Mouse (Mus musculus): ENCODE data around the gene Arpin. TPM values are rescaled to one million over a fixed set of nuclear protein-coding genes. Genes with fewer than 3 reads are reported as not detected.
A peak's percentile ranks its signal among the peaks of the same experiment; 100 is the strongest.

Arpin gene
- 0.74 and 1.5 TPM in 2 replicates for polyA plus RNA-seq (2012; ENCODE audit: insufficient read depth, low replicate concordance)

- Histone ChIP-seq H3K27me3 (replicated peaks) (peaks cover 62% of the 10 kb centered on the region), H3K36me3 (replicated peaks; ENCODE audit: low read length) (no peaks in the 10 kb centered on the region), H3K9me3 (peaks cover 16% of the 10 kb centered on the region), H3K4me1 (peaks cover 18% of the 10 kb centered on the region), H3K4me3 (replicated peaks) (peak within 1 kb of the TSS; percentile 88)
- no peak for TF ChIP-seq FLI1 (IDR thresholded peaks at IDR 0.05; ENCODE audit: low read length)
- no peak for TF ChIP-seq GATA1 (IDR thresholded peaks at IDR 0.05; ENCODE audit: borderline replicate concordance, low read length)
Observed at GRCm38 (mm10) chr7:79934862-79935510, at the start of gene Arpin. Arpin (minus strand) TSS chr7:79935359.

GRCm38 (mm10) chr7:79975316-79975715 lies 40.2 kb upstream of the Arpin start:
- TF ChIP-seq FLI1 (IDR thresholded peaks at IDR 0.05; ENCODE audit: low read length) (no peak), GATA1 (IDR thresholded peaks at IDR 0.05; ENCODE audit: borderline replicate concordance, low read length) (no peak)
- H3K9me3 ChIP-seq: peaks cover 12% of the 10 kb centered on the region

GRCm38 (mm10) chr7:79972195-79972594 lies 37.0 kb upstream of the Arpin start:
- H3K4me3 ChIP-seq (replicated peaks): no peak overlapping the region
- no peaks in the 10 kb centered on the region for H3K36me3 ChIP-seq (replicated peaks; ENCODE audit: low read length)
- H3K27me3 ChIP-seq (replicated peaks): peaks cover 30% of the 10 kb centered on the region
- peaks cover 7% of the 10 kb centered on the region for H3K9me3 ChIP-seq
- H3K4me1 ChIP-seq: no peaks in the 10 kb centered on the region
- no peak for TF ChIP-seq FLI1 (IDR thresholded peaks at IDR 0.05; ENCODE audit: low read length)
- no peak for TF ChIP-seq GATA1 (IDR thresholded peaks at IDR 0.05; ENCODE audit: borderline replicate concordance, low read length)

More at GRCm38 (mm10) chr7:79975316-79975715, 40.2 kb upstream of the Arpin start:
- Histone ChIP-seq H3K4me1 (no peaks in the 10 kb centered on the region), H3K36me3 (replicated peaks; ENCODE audit: low read length) (no peaks in the 10 kb centered on the region), H3K4me3 (replicated peaks) (no peak overlapping the region), H3K27me3 (replicated peaks) (peaks cover 24% of the 10 kb centered on the region)

- no peak for TF ChIP-seq FLI1 (IDR thresholded peaks at IDR 0.05; ENCODE audit: low read length)
- no peak for TF ChIP-seq GATA1 (IDR thresholded peaks at IDR 0.05; ENCODE audit: borderline replicate concordance, low read length)
- no peaks in the 10 kb centered on the region for H3K4me1 ChIP-seq
- H3K9me3 ChIP-seq: peaks cover 7% of the 10 kb centered on the region
- H3K27me3 ChIP-seq (replicated peaks): peaks cover 36% of the 10 kb centered on the region
- no peak overlapping the region for H3K4me3 ChIP-seq (replicated peaks)
- H3K36me3 ChIP-seq (replicated peaks; ENCODE audit: low read length): no peaks in the 10 kb centered on the region
Observed at GRCm38 (mm10) chr7:79970336-79970735, 35.2 kb upstream of the Arpin start.

GRCm38 (mm10) chr7:79968326-79968725 lies 33.2 kb upstream of the Arpin start:
- H3K4me3 ChIP-seq (replicated peaks): no peak overlapping the region
- peaks cover 7% of the 10 kb centered on the region for H3K9me3 ChIP-seq
- TF ChIP-seq GATA1 (IDR thresholded peaks at IDR 0.05; ENCODE audit: borderline replicate concordance, low read length) (no peak), FLI1 (IDR thresholded peaks at IDR 0.05; ENCODE audit: low read length) (no peak)
- peaks cover 44% of the 10 kb centered on the region for H3K27me3 ChIP-seq (replicated peaks)
- H3K36me3 ChIP-seq (replicated peaks; ENCODE audit: low read length): no peaks in the 10 kb centered on the region
- no peaks in the 10 kb centered on the region for H3K4me1 ChIP-seq

- no peak overlapping the region for H3K4me3 ChIP-seq (replicated peaks)
- H3K36me3 ChIP-seq (replicated peaks; ENCODE audit: low read length): no peaks in the 10 kb centered on the region
- H3K9me3 ChIP-seq: peaks cover 10% of the 10 kb centered on the region
- H3K27me3 ChIP-seq (replicated peaks): peaks cover 33% of the 10 kb centered on the region
- H3K4me1 ChIP-seq: no peaks in the 10 kb centered on the region
- TF ChIP-seq FLI1 (IDR thresholded peaks at IDR 0.05; ENCODE audit: low read length): no peak
- TF ChIP-seq GATA1 (IDR thresholded peaks at IDR 0.05; ENCODE audit: borderline replicate concordance, low read length): no peak
Observed at GRCm38 (mm10) chr7:79961600-79961999, 26.4 kb upstream of the Arpin start.

GRCm38 (mm10) chr7:79956131-79956530 lies 21.0 kb upstream of the Arpin start:
- H3K27me3 ChIP-seq (replicated peaks): peaks cover 15% of the 10 kb centered on the region
- no peaks in the 10 kb centered on the region for H3K36me3 ChIP-seq (replicated peaks; ENCODE audit: low read length)
- TF ChIP-seq GATA1 (IDR thresholded peaks at IDR 0.05; ENCODE audit: borderline replicate concordance, low read length) (no peak), FLI1 (IDR thresholded peaks at IDR 0.05; ENCODE audit: low read length) (no peak)
- H3K9me3 ChIP-seq: peaks cover 27% of the 10 kb centered on the region
- H3K4me3 ChIP-seq (replicated peaks): no peak overlapping the region
- peaks cover 3% of the 10 kb centered on the region; the same call in 1 of the 2 replicates for H3K4me1 ChIP-seq

GRCm38 (mm10) chr7:79954890-79955289 lies 19.7 kb upstream of the Arpin start:
- Histone ChIP-seq H3K27me3 (replicated peaks) (peaks cover 14% of the 10 kb centered on the region), H3K4me1 (peaks cover 3% of the 10 kb centered on the region; the same call in 1 of the 2 replicates), H3K36me3 (replicated peaks; ENCODE audit: low read length) (no peaks in the 10 kb centered on the region), H3K4me3 (replicated peaks) (no peak overlapping the region), H3K9me3 (peaks cover 27% of the 10 kb centered on the region)
- TF ChIP-seq GATA1 (IDR thresholded peaks at IDR 0.05; ENCODE audit: borderline replicate concordance, low read length) (no peak), FLI1 (IDR thresholded peaks at IDR 0.05; ENCODE audit: low read length) (no peak)

GRCm38 (mm10) chr7:79951038-79951437 lies 15.9 kb upstream of the Arpin start:
- Histone ChIP-seq H3K9me3 (peaks cover 16% of the 10 kb centered on the region), H3K4me3 (replicated peaks) (no peak overlapping the region), H3K4me1 (peaks cover 3% of the 10 kb centered on the region; the same call in 1 of the 2 replicates), H3K36me3 (replicated peaks; ENCODE audit: low read length) (no peaks in the 10 kb centered on the region), H3K27me3 (replicated peaks) (peaks cover 18% of the 10 kb centered on the region)
- no peak for TF ChIP-seq GATA1 (IDR thresholded peaks at IDR 0.05; ENCODE audit: borderline replicate concordance, low read length)
- TF ChIP-seq FLI1 (IDR thresholded peaks at IDR 0.05; ENCODE audit: low read length): no peak

GRCm38 (mm10) chr7:79950236-79950635 lies 15.1 kb upstream of the Arpin start:
- H3K36me3 ChIP-seq (replicated peaks; ENCODE audit: low read length): no peaks in the 10 kb centered on the region
- H3K9me3 ChIP-seq: peaks cover 11% of the 10 kb centered on the region
- no peak overlapping the region for H3K4me3 ChIP-seq (replicated peaks)
- H3K4me1 ChIP-seq: peaks cover 3% of the 10 kb centered on the region; the same call in 1 of the 2 replicates
- TF ChIP-seq FLI1 (IDR thresholded peaks at IDR 0.05; ENCODE audit: low read length) (no peak), GATA1 (IDR thresholded peaks at IDR 0.05; ENCODE audit: borderline replicate concordance, low read length) (no peak)
- peaks cover 18% of the 10 kb centered on the region for H3K27me3 ChIP-seq (replicated peaks)

Data from megakaryocyte, embryonic 14.5 days (primary cell).